Mouse (Mus musculus) forebrain, embryonic 14.5 days (tissue): ENCODE measurements around the gene Wbp1. TPM values are rescaled to one million over a fixed set of nuclear protein-coding genes. Genes with fewer than 3 reads are reported as not detected.
"Not testable (repeated sequence)": the region's sequence is repeated elsewhere in the genome, so short reads cannot be mapped to it uniquely, and the experiment has no call there.

ENCODE experiments used
- ATAC-seq: fragments of 200-750 bp; cut with Nextera tagmentation; 2 replicates; pipeline ENCODE4 v1.8.0; 2017; ENCODE audit warnings: mild to moderate bottlenecking, moderate library complexity
- DNase-seq: peaks from one replicate; pipeline ENCODE4 v3.0.0-alpha.2; 2015; ENCODE audit warnings: low spot score
- H3K27ac ChIP-seq: fragments of 300-500 bp; sonication (generic); 2 replicates; pipeline ENCODE4 v1.5.1; 2014; ENCODE audit warnings: low read depth, mild to moderate bottlenecking, control low read depth, low read length, moderate library complexity
- H3K27me3 ChIP-seq: fragments of 300-500 bp; sonication (generic); replicated peaks from 2 replicates; pipeline ENCODE4 v1.6.1; 2014; ENCODE audit warnings: low read length, control low read depth, mixed read lengths; ENCODE audit not compliant: control insufficient read depth, insufficient read depth
- H3K36me3 ChIP-seq: fragments of 300-500 bp; sonication (generic); 2 replicates; pipeline ENCODE4 v1.6.1; 2014; ENCODE audit warnings: low read length, control low read depth; ENCODE audit not compliant: control insufficient read depth, insufficient read depth
- H3K4me1 ChIP-seq: fragments of 300-500 bp; sonication (generic); 2 replicates; pipeline ENCODE4 v1.6.1; 2014; ENCODE audit warnings: antibody characterized with exemption, low read length, control low read depth; ENCODE audit not compliant: control insufficient read depth, insufficient read depth
- H3K4me2 ChIP-seq: fragments of 300-500 bp; sonication (generic); 2 replicates; pipeline ENCODE4 v1.6.1; 2014; ENCODE audit warnings: mild to moderate bottlenecking, control low read depth, low read length
- H3K4me3 ChIP-seq: fragments of 300-500 bp; sonication (generic); 2 replicates; pipeline ENCODE4 v1.5.1; 2014; ENCODE audit warnings: low read depth, low read length, control low read depth
- H3K9ac ChIP-seq: fragments of 300-500 bp; sonication (generic); 2 replicates; pipeline ENCODE4 v1.6.1; 2014; ENCODE audit warnings: mild to moderate bottlenecking, low read length, control low read depth, moderate library complexity
- H3K9me3 ChIP-seq: fragments of 300-500 bp; sonication (generic); replicated peaks from 2 replicates; pipeline ENCODE4 v1.6.1; 2016; ENCODE audit warnings: low read length, control low read depth, mixed read lengths; ENCODE audit not compliant: control insufficient read depth
- WGBS: fragments of 180-500 bp; shearing (Covaris S2); extraction: QIAGEN DNeasy Blood & Tissue Kit; methylation state at CpG from one replicate; pipeline ENCODE4 v1.1.7; 2014; 5-methylcytosine and 5-hydroxymethylcytosine counted together
- polyA plus RNA-seq: library from polyadenylated mRNA; unstranded; fragments of >200 nt; fragmentation: Nextera tagmentation; extraction: Ambion mirVana; gene quantifications from 2 replicates; pipeline ENCODE4 v1.2.1, GENCODE M21; 2014

Wbp1 gene
- polyA plus RNA-seq, 1 experiment from 2014 or later = 214 TPM

- H3K4me3 ChIP-seq = peak overlapping the region; percentile 18; the same call in 1 of the 2 replicates
- peaks cover 8% of the 10 kb centered on the region for H3K4me1 ChIP-seq
- H3K27ac ChIP-seq = no peak overlapping the region
- peaks cover 36% of the 10 kb centered on the region for H3K27me3 ChIP-seq
- H3K4me2 ChIP-seq = peak overlapping the region; percentile 41
- ATAC-seq (no peak), DNase-seq (no peak)
- no peaks in the 10 kb centered on the region for H3K36me3 ChIP-seq
- WGBS = 10% methylated on average over 19 of the region's 19 CpGs
- no peaks in the 10 kb centered on the region for H3K9me3 ChIP-seq
- H3K9ac ChIP-seq = peak overlapping the region; percentile 37; the same call in 1 of the 2 replicates
Observed at GRCm38 (mm10) chr6:83161442-83161841, 40.1 kb upstream of the Wbp1 start.

- H3K27ac ChIP-seq, H3K4me2 ChIP-seq, H3K4me1 ChIP-seq, H3K9ac ChIP-seq, H3K36me3 ChIP-seq, ATAC-seq, H3K9me3 ChIP-seq, H3K4me3 ChIP-seq: not testable (repeated sequence)
- peaks cover 36% of the 10 kb centered on the region for H3K27me3 ChIP-seq
- 11% methylated on average over 3 of the region's 3 CpGs for WGBS
- peak; percentile 87 for DNase-seq
Observed at GRCm38 (mm10) chr6:83159456-83159855, 38.1 kb upstream of the Wbp1 start.

- H3K27ac ChIP-seq = peak within 1 kb of the TSS; percentile 2; the same call in 1 of the 2 replicates
- peaks cover 13% of the 10 kb centered on the region; the same call in 1 of the 2 replicates for H3K36me3 ChIP-seq
- H3K4me3 ChIP-seq = peak within 1 kb of the TSS; percentile 52
- no peaks in the 10 kb centered on the region for H3K9me3 ChIP-seq
- peaks cover 13% of the 10 kb centered on the region for H3K27me3 ChIP-seq
- peak within 1 kb of the TSS; percentile 80 for H3K4me2 ChIP-seq
- DNase-seq = peak; percentile 92
- peak within 1 kb of the TSS; percentile 68 for H3K9ac ChIP-seq
- WGBS = 0% methylated on average over 32 of the region's 32 CpGs
- peaks cover 6% of the 10 kb centered on the region; the same call in 1 of the 2 replicates for H3K4me1 ChIP-seq
- ATAC-seq = peak; percentile 97
Observed at GRCm38 (mm10) chr6:83156259-83156684, 34.9 kb upstream of the Wbp1 start, which contains the start of the genes Wdr54 and 1700003E16Rik. Wdr54 (minus strand) TSS chr6:83156397. 1700003E16Rik (plus strand) TSS chr6:83156404.

- DNase-seq (no peak), ATAC-seq (peak; percentile 37)
- 8% methylated on average over 23 of the region's 23 CpGs for WGBS
- H3K9me3 ChIP-seq = no peaks in the 10 kb centered on the region
- H3K36me3 ChIP-seq = peaks cover 13% of the 10 kb centered on the region; the same call in 1 of the 2 replicates
- H3K4me3 ChIP-seq = peak overlapping the region; percentile 52
- H3K4me2 ChIP-seq = peak overlapping the region; percentile 80
- peaks cover 6% of the 10 kb centered on the region; the same call in 1 of the 2 replicates for H3K4me1 ChIP-seq
- peaks cover 8% of the 10 kb centered on the region for H3K27me3 ChIP-seq
- peak overlapping the region; percentile 68 for H3K9ac ChIP-seq
- 0 out of 2 replicates have a peak overlapping the region, but pooled peaks have one; percentile 2 for H3K27ac ChIP-seq
Observed at GRCm38 (mm10) chr6:83155552-83156238, 34.3 kb upstream of the Wbp1 start.

- H3K9ac ChIP-seq = no peak overlapping the region
- no peak for DNase-seq
- peaks cover 13% of the 10 kb centered on the region; the same call in 1 of the 2 replicates for H3K36me3 ChIP-seq
- no peak overlapping the region for H3K4me3 ChIP-seq
- no peak overlapping the region for H3K4me2 ChIP-seq
- H3K9me3 ChIP-seq = no peaks in the 10 kb centered on the region
- H3K27ac ChIP-seq = no peak overlapping the region
- H3K27me3 ChIP-seq = no peaks in the 10 kb centered on the region
- ATAC-seq = no peak
- peaks cover 6% of the 10 kb centered on the region; the same call in 1 of the 2 replicates for H3K4me1 ChIP-seq
- 79% methylated on average over 5 of the region's 5 CpGs for WGBS
Observed at GRCm38 (mm10) chr6:83153485-83153884, 32.1 kb upstream of the Wbp1 start.

GRCm38 (mm10) chr6:83153038-83153437 lies 31.7 kb upstream of the Wbp1 start:
- 88% methylated on average over 12 of the region's 12 CpGs for WGBS
- DNase-seq (no peak), ATAC-seq (no peak)
- no peak overlapping the region for H3K27ac ChIP-seq
- H3K4me1 ChIP-seq = peaks cover 6% of the 10 kb centered on the region; the same call in 1 of the 2 replicates
- peaks cover 13% of the 10 kb centered on the region; the same call in 1 of the 2 replicates for H3K36me3 ChIP-seq
- no peaks in the 10 kb centered on the region for H3K9me3 ChIP-seq
- H3K27me3 ChIP-seq = no peaks in the 10 kb centered on the region
- no peak overlapping the region for H3K9ac ChIP-seq
- no peak overlapping the region for H3K4me3 ChIP-seq
- no peak overlapping the region for H3K4me2 ChIP-seq

- no peak for DNase-seq
- Histone ChIP-seq H3K9me3 (no peaks in the 10 kb centered on the region), H3K27ac (no peak overlapping the region), H3K4me2 (no peak overlapping the region), H3K9ac (no peak overlapping the region; the same call in 1 of the 2 replicates), H3K4me1 (peaks cover 6% of the 10 kb centered on the region; the same call in 1 of the 2 replicates), H3K36me3 (peaks cover 13% of the 10 kb centered on the region; the same call in 1 of the 2 replicates), H3K27me3 (no peaks in the 10 kb centered on the region), H3K4me3 (no peak overlapping the region)
- ATAC-seq = no peak
- WGBS = 26% methylated on average over 8 of the region's 8 CpGs
Observed at GRCm38 (mm10) chr6:83151721-83152120, 30.4 kb upstream of the Wbp1 start.

GRCm38 (mm10) chr6:83147280-83147679 lies 25.9 kb upstream of the Wbp1 start:
- DNase-seq (no peak), ATAC-seq (no peak)
- Histone ChIP-seq H3K36me3 (peaks cover 3% of the 10 kb centered on the region; the same call in 1 of the 2 replicates), H3K4me1 (peaks cover 2% of the 10 kb centered on the region; the same call in 1 of the 2 replicates), H3K27ac (no peak overlapping the region), H3K9ac (no peak overlapping the region), H3K4me2 (no peak overlapping the region), H3K4me3 (no peak overlapping the region), H3K27me3 (no peaks in the 10 kb centered on the region), H3K9me3 (no peaks in the 10 kb centered on the region)
- 49% methylated on average over 7 of the region's 7 CpGs for WGBS

- WGBS = 77% methylated on average over 9 of the region's 9 CpGs
- DNase-seq (no peak), ATAC-seq (no peak)
- Histone ChIP-seq H3K9ac (no peak overlapping the region), H3K4me3 (no peak overlapping the region), H3K36me3 (no peaks in the 10 kb centered on the region), H3K9me3 (no peaks in the 10 kb centered on the region), H3K4me2 (no peak overlapping the region), H3K4me1 (peaks cover 7% of the 10 kb centered on the region; the same call in 1 of the 2 replicates), H3K27me3 (0 out of 2 replicates have a peak, but pooled peaks cover 6% of the 10 kb centered on the region), H3K27ac (no peak overlapping the region)
Observed at GRCm38 (mm10) chr6:83145805-83146204, 24.4 kb upstream of the Wbp1 start.
